Mouse (Mus musculus): Measurements from ENCODE around the gene Frmd4b.

Gene Frmd4b

DNA sequence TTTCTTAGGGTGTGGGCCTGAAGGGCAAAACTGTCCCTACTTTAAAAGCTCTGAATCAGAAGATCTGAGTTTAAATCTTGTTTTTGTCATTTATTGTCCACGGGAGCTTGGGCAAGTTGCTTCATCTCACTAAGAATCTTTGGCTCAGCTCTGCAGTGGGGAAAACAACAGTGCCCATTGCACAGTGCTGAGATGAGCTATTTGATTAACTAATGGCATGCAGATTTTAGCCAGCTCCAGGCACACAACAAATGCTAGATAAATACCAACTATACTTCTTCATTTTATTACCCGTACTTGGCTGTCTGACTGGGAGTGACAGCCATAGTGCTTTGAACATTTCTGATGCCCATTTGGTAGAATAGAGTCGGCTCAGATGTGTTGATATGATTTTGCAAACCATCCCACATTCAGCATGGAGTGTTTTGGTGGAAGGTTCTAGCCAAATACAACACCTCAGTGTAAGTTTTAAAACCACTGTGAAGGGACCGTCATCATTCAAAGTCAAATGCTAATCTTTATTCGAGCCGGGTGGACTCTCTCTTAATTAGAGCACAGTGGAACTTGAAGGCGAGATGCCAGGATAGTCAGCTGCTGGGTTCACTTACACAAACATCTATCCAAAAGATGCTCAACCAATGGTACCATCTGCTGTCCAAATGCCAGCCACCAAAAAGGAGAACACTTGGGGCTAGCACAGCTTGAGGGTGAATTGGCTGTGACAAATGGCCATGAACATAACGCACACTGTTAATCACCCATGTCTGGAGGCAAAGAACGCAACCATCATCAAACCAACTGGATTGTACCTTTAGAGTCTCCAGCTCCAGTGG is 313.8 kb downstream of the Frmd4b start:
- TF ChIP-seq GATA4 (IDR thresholded peaks at IDR 0.05; ENCODE audit: insufficient replicate concordance, low read length) = no peak

DNA sequence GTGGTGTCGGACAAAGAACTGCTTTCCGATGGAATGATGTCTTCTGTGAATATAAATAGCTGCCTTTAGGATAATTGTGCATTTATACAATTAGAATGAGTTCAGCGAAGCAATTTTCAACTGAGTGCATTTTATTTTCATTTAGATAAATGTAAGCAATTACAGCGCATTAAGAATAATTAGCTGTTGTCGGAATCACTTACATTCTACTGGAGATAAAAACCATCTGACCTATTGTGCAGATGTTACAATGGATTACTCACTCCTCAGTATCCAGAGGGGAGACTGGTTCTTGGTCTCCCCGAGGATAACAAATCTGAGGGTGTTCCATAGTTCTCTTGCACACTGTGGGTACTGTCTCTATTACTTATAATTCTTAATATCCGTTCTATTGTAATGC is 315.0 kb downstream of the Frmd4b start:
- TF ChIP-seq GATA4 (IDR thresholded peaks at IDR 0.05; ENCODE audit: insufficient replicate concordance, low read length) = no peak

DNA sequence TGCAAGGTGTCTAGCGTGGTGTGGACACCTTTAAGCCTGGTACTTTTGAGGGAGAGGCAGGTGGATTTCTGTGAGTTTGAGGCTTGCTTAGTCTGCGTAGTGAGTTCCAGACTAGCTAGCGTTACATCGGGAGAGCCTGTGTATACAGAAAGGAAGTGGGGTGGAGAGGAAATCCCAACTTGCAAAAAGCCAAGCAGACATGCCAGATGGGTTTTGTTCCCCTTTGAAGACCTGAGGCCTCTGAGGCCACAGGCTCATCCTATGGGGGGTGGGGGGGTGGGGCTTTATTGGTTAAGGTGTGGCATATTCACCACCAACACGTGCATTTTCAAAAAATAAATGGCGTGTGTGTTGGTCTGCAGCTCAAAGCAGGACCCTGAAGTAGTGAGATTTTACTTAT is 316.7 kb downstream of the Frmd4b start:
- no peak for TF ChIP-seq GATA4 (IDR thresholded peaks at IDR 0.05; ENCODE audit: insufficient replicate concordance, low read length)

DNA sequence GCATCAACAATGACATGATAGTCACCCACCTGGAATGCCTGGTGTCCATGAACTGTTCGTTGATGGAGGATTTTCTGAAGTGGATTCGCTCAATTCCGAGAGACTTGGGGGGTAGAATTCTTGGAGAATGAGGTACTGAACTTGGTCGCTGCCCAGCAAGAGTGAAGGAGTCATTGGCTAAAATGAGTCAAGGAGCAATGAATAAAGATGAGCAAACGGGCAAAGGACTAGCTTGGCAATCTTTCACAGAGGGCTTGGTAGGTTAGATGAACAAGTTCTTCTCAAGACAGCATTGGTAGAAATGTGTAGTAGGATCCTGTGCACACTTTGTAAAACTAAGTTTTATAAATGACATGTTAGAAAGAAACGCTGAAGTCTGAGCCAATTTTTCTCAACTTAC is 317.2 kb downstream of the Frmd4b start:
- TF ChIP-seq GATA4 (IDR thresholded peaks at IDR 0.05; ENCODE audit: insufficient replicate concordance, low read length) = no peak

DNA sequence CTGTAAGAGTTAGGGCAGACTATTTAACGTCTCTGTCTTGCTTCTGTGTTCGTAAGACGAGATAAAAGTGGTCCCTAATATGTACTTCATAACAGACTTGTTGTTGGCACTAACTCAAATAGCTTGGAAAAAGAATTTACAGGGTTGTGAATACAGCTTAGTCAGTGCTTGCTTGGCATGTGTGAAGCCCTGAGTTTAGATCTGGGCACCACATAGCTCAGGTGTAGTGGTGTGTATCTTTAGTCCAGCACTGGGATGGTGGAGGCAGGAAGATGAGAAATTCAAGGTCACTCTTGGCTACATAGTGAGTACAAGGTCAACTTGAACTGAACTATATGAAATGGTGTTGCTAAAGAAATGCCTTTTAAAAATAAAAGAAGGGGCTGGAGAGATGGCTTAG is 320.2 kb downstream of the Frmd4b start:
- TF ChIP-seq GATA4 (IDR thresholded peaks at IDR 0.05; ENCODE audit: insufficient replicate concordance, low read length) = no peak

DNA sequence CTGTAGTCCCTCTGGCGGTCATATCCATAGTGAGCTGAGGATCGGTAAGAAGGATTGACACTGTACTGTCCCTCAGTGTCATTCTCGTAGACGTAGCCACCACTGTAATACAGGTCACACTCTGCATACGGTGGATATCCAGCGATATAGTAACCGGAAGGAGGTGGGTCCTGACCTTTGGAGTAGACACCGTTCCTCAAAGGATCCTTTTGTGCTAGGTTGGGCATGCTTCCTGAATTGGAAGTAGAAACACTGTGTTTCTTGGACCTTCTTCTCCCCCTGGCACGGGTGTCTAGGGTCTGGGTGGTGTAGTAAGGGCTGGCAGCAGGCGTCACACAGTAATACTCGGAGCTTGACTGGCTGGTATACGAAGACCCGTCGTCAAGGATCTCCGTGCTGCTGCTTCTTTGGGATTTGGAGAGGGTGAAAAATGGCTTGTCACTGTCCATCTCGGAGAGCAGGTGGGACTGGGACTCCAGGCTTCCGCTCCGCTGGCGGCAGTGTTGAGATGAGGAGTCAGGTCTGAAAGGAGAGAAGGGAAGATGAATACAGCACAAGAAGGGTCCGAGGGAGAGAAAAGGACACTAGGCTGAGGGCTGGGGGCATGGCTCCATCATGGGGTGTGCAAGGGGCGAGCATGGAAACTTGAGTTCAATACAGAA is 321.3 kb downstream of the Frmd4b start:
- TF ChIP-seq GATA4 (IDR thresholded peaks at IDR 0.05; ENCODE audit: insufficient replicate concordance, low read length) = no peak

DNA sequence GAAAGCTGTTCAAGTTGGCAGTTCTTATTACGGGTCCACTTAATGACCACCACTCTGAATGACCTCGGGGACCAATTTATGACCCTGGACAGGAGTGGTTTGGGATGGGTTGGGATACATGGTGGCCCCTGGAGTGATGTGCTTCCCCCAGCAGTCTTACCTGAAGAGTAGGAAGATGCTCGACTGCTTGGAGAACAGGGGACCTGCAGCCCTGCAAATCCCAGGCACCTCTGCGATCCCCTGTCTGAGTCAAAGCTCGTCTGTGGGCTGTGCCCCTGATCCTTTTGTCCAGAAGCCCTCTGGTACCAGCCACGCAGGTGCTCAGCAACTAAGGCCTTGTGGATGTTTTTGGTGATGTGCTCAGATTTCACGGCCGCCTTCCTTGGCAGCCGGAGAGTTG is 321.9 kb downstream of the Frmd4b start:
- TF ChIP-seq GATA4 (IDR thresholded peaks at IDR 0.05; ENCODE audit: insufficient replicate concordance, low read length) = no peak

DNA sequence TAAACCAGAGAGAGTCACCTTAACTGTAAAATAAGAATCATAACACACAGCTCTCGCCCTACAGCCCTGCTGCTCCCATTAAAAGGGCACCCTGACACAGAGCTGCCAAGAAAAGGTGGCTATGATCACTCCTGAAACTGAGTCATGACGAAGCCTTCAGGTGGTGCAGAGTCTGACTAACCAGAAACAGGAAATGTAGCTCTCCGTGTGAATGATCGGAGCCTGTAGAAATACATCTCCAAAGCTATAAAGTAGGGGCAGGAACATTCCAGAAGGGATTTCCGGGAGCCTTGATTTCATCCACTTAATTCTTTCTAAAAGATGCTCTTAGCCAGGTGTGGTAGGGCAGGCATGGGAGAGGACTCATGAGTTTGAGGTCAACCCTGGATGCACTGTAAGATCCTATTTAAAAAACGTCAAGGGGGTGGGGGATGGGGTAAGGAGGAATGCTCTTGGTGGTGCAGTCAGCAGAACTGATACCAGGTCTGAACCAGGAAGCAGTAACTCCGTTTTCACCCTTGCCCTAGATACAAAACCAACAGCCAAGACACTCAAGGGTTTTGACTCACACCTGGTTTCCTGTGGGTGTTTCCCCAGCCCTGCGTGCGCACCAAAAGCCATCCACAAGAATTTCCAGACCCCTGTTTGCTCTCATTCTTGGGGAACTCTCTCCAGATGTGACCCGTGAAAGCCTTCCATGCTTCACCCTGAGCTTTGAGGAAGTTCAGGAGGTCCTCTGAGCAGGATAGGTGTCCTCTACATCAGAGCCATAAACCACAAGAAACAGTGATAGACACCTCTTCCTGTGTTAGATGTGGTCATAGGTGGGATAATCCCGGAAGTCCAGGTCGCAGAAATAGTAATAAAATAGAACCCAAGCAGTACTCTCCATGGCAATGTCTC is 323.4 kb downstream of the Frmd4b start:
- no peak for TF ChIP-seq GATA4 (IDR thresholded peaks at IDR 0.05; ENCODE audit: insufficient replicate concordance, low read length)

DNA sequence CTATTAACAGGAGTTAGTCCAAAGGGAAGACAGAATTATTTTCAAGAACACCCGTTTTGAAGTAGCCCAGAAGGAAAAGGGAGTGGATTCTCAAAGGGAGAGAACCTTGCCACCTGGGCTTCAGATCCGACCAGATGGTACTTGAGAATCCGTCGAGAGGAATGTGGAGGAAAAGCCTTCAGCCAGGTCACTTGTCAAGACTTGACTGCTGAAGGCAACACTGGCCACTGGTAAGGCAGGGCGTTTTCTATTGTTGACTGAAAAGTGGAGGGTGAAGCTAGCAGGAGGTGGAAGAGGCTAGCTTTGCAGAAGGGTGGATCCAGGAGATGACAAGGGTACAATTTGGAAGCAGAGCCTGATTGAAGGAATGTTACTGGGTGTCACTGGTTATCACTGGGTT is 324.4 kb downstream of the Frmd4b start:
- no peak for TF ChIP-seq GATA4 (IDR thresholded peaks at IDR 0.05; ENCODE audit: insufficient replicate concordance, low read length)

DNA sequence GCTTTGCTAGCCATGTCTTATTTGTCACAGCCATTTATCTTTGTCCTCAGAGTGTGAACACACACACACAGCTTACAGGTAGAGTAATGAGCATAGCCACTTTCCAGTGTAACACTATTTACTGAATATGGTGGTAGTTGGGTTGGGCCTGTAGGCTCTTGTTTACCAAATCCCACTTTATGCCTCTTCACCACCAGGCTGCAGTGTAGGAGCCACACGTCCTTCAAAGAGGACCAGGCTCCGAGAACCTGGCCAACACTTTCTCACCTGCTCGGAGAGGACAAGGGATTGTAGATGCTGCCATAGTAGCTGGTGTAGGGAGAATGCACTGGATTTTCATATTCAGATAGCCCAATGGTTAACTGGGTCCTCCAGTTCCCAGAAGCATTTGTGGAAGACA is 325.2 kb downstream of the Frmd4b start:
- no peak for TF ChIP-seq GATA4 (IDR thresholded peaks at IDR 0.05; ENCODE audit: insufficient replicate concordance, low read length)

DNA sequence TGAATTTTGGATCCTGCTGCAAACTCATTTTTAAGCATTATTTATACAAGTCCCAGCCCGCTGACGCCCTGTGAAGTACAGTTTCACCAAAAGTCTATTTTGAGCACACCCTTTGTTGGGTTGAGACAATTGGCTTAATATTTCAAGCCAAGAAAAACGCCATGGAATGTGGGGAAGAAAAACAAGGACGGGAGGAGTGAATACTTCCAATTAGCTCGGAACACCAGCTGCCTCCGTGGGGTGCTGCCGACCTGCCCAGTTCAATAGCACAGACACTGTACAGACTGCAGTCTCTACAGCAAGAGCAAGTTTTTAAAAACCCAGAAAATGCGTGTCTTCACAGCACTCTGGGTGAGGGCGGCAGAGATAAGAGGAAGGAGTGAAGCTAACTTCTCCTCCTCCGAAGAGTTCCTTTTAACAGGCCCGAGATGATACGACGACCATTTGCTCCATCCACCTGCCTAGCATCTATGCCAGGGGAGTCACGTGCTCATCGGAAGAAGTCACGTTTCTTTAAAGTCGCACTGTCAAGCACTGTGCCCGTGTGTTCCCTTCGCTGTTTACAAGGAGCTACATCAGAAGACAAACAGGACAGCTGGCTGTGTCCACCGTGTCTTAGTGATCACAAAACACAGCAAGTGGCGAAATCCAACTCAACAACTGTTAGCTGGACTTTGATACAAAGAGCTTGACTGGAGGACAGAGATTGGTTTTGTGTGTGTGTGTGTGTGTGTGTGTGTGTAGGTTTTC is 326.0 kb downstream of the Frmd4b start:
- TF ChIP-seq GATA4 (IDR thresholded peaks at IDR 0.05; ENCODE audit: insufficient replicate concordance, low read length) = no peak

DNA sequence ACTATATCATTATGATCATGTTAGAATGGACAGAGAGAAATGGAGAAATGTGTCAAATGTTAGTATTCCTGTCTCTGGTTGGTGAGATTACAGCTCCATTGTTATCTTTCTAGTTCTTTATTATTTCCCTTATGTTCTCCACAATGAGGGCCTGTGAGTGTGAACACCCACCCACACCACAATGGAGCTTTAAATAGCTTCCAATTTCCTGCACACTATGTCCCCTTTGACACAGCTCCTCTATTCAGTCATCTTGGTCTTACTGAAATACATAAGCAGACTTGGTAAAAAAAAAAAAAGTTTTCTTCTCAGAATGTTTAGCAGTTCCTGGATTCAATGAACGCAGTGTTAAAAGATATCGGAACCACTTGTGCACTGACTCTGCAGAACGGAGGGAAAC is 326.7 kb downstream of the Frmd4b start:
- TF ChIP-seq GATA4 (IDR thresholded peaks at IDR 0.05; ENCODE audit: insufficient replicate concordance, low read length) = peak; percentile 56; the same call in 1 of the 2 replicates

DNA sequence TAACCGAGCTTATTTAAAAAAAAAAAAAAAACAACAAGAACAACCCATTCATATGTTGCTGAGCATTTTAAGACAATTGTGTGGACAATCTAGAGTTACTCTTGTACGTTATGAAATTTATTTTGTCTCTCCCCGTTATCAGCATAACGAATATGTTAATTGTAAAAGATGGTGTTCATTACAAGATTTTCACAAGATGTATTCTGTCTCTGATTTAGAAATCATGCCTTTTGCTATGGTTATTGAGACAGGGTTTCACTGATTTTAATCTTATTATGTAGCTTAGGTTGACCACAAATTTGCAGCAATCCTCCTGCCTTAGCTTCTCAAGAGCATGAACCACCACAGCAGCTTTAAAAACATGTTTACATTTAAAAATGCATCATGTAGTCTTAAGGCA is 327.5 kb downstream of the Frmd4b start:
- no peak for TF ChIP-seq GATA4 (IDR thresholded peaks at IDR 0.05; ENCODE audit: insufficient replicate concordance, low read length)

DNA sequence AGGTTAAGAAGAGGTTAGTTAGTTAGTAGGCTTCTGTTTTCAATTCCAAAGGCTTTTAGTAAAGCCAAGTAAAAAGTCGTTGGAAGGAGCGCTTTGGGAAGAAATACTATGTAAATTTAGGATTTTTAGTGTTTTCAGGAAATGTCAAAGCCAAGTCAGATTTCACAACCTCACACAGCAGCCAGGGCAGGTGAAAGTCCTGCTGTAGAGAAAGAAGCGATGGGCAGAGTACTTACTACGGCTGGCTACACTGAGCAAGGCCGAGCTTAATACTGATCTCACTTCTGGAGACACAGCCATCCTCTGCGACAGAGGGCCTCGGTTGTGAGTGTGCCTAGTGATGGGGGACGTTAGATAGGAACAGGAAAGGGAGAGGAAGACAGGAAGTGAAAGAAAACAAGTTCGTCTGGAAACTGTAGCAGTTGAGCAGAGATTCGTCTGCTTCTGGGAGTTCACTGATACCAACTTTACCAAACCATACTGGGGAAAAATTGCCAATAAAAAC is 328.0 kb downstream of the Frmd4b start:
- TF ChIP-seq GATA4 (IDR thresholded peaks at IDR 0.05; ENCODE audit: insufficient replicate concordance, low read length) = no peak
